Mouse (Mus musculus) G1E (cell line): ENCODE results near the gene Iqub.

Experiments
- CTCF ChIP-seq: IDR thresholded peaks from 2 replicates; pipeline ENCODE4 v1.5.1; 2012; ENCODE audit warnings: low read depth, low read length, inconsistent platforms, mixed read lengths
- GATA1 ChIP-seq: IDR thresholded peaks from 2 replicates; pipeline ENCODE4 v1.6.1; 2012; ENCODE audit warnings: borderline replicate concordance, low read length, inconsistent platforms, mixed read lengths
- GATA2 ChIP-seq: IDR thresholded peaks from 2 replicates; pipeline ENCODE4 v1.6.1; 2012; ENCODE audit warnings: low read depth, low read length, inconsistent platforms, borderline replicate concordance
- POLR2AphosphoS5 ChIP-seq: IDR thresholded peaks from 2 replicates; pipeline ENCODE4 v1.6.1; 2012; ENCODE audit warnings: low read depth, low read length, inconsistent platforms; ENCODE audit not compliant: insufficient replicate concordance
- TAL1 ChIP-seq: conservative IDR thresholded peaks from 2 replicates; pipeline ENCODE4 v1.6.1; 2012; ENCODE audit warnings: low read depth, low read length, inconsistent platforms, mixed read lengths

GRCm38 (mm10) chr6:24525705-24526104 lies 10.8 kb upstream of the Iqub start:
- no peak for TF ChIP-seq CTCF
- TF ChIP-seq GATA1, result no peak
- no peak for TF ChIP-seq GATA2
- no peak for TF ChIP-seq POLR2AphosphoS5
- TF ChIP-seq TAL1, result no peak
